Mouse (Mus musculus): ENCODE data around the gene Kansl1l.

DNA sequence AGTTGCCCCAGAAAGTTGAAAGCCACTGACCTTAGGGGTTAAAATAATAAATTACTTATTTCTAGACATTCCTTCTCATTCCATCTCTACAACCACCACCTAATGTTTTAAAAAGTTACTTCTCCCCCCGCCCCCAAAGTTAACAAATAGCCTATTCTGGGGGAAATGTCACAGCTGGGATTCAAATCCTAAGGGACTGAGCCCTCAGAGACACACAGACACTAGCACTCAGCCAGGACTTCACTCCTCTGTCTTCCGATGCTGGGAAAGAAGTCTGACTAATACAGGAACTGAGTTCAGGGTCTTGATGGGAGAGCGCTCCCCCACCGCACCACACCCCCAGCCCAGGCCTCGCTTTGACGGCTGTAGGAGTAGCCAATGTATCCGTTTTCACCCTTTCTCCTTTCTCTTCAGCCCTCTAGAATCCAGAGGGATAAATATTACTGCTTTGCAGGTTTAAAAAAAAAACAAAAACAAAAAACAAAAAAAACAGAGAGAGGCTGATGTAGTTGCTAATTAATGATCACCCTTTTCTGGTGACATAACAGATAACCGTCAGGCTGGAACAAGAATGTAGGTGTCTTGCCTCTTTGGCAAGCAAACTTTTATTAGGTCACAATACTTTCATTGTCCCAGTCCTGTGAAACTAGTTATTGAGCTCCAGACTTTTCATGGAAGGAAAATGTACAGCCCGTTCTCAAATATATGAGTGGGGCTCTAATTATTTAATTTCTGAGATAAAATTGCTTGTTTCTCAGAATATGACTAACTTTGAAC, 14.7 kb upstream of the Kansl1l start:
- no peak for TF ChIP-seq CTCF (IDR thresholded peaks at IDR 0.05; ENCODE audit: extremely low read depth, insufficient read depth, insufficient read length, insufficient replicate concordance)
- no peak for TF ChIP-seq POLR2A (IDR thresholded peaks at IDR 0.05; ENCODE audit: low read depth, low read length)

Measured in spleen, adult 2 months (tissue).